Mouse (Mus musculus) right cerebral cortex, postnatal 25 days (tissue): ENCODE results near the gene Rufy1.

ENCODE experiments used
- DNase-seq: peaks from one replicate; pipeline ENCODE4 v3.0.0; 2022

Rufy1 gene

DNA sequence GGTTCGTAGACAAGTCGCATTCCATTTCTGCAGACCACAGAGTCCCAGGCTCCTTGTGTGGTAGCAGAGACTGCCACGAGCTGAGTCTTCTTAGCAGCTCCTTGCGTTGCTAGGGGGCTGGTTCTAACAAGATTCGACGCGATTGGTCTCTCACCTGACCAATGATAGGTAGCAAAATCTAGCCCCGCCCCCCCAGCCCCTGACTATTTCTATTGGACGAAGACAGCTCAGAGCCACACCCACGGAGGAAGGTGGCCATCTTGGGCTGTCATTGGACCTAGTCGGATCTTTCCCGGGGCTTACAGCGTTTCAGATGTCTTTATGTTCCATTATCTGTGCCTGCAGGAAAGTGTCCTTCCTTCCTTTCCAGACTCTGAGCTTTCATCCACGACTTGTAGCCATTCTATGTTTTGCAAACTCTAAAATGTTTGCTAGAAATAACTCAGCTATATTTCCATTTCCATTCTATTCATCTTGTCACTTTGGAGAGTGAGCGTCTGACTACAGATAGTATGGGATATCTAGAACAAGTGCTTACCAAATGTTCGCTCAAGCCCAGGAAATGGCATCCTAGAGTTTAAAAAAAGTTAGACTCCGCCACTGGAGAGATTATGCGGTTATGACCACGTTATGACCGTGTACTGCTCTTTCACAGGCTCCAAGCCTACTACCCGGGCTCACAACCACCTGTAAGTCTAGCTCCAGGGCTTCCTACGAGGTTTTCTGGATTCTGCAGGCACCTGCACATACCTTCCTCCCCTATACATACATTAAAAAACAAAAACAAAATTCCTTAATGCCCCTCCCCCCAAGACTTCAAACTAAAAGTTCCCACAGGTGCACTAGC is 8.8 kb downstream of the Rufy1 start:
- DNase-seq, result peak; percentile 57

DNA sequence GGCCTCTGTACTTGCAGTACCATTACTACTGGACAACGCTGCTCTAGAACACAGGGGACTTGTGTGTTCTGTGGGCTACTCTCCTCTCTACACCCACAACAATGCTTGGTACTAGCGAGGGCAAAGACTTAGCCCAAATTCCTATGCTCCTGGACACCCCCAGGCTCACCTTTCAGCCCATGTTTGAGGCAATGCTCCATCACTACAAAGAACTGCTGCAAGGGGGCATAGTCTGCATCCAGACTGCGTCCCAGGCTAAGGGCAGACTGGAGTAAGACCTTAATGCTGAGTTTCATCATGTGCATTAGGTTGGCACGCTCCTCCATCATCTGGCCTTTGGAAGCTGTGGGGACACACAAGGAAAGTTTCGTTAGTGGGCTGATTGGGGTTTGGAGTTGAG is 9.5 kb downstream of the Rufy1 start:
- DNase-seq, result no peak

DNA sequence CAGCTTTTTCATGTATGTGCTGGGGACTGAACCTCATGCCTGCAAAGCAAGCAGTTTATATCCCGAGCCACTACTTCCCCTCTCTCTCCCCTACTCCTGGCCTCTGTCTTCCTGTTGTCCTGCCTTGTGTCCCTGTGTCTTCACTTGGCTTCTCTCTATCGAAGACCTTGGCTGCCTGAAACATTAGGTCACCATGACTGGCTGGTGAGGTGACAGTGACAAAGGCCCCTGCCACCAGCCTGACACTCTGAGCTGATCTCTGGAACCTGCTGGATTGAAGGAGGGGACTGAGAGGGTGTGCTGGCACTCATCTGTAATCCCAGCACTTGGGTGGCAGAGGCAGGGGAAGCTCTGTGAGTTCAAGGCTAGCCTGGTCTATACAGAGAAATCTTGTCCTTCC is 13.1 kb downstream of the Rufy1 start:
- DNase-seq, result no peak

DNA sequence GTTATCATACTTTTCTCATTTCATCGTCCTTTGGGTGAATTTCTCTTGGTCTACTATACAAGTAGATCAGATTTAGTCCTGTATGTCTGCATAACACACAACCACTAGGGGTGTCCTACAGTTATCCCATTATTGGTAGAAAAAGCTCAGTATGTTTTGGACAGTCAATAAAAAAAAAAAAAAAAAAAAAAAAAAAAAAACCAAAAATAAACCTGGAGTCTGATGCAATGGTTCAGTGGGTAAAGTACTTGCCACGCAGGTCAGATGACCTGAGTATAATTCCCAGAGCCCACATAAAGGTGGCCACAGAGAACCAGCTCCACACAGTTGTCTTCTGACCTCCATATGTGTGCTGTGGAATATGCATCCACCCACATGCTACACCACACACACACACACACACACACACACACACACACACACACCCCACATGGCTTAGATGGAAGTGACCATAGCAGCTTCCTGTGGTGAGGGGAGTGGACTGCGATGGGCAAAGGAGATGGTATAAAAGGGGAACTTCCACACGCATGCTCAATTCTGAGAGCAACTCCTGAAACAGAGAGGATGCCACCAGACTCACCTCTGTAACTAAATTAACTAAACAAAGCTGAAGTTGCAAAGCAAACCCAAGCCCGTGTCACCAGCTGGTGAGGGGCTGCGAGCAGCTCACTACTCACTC is 15.2 kb downstream of the Rufy1 start:
- DNase-seq, result no peak

DNA sequence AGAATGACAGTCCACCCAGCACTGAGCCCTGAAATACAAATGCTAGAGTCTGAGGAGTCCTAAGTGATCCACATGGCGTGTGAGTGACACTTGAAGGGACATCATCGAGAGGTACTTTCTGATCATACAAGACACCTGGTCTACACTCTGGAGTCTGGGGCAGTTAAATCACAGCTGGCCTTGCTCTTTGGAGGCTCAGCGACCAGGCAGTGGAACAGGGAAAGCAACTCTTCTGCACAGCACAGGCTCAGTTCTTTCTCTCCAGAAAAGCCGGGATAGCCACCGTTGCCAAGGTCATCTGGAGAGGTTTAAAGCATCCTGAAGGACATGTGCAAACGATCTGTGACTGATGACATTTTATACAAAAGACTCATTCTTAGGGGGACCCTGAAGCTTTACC is 23.7 kb downstream of the Rufy1 start:
- DNase-seq, result no peak

DNA sequence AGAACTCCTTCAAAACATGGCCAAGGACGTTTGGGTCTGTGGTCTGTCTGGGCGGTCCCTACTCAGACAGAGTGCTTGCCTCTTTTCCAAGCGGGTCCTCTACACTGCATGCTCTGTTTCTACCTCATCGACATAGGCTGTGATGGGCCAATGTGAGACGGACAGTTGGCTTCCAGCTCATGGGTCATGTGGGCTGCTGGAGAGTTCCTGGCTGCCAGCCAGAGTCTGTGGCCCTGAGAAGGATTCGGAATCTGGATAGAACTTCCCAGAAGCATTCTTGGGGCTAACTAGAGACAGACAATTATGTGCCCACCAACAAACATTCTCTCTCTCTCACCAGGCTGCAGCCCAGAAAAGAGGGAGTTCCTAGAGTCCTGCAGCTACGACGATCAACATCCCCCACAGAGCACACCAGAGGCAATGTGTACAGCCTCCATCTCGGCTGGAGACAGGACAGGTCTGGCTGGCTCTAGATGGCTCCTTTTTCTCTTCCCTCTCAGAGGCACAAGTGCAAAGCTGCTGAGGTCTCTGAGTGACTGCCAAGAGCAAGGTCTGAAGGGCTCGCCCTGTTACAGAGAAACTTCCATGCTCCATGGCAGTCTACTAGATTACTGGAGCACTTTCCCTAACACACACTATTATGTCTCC is 27.4 kb downstream of the Rufy1 start:
- DNase-seq, result no peak

DNA sequence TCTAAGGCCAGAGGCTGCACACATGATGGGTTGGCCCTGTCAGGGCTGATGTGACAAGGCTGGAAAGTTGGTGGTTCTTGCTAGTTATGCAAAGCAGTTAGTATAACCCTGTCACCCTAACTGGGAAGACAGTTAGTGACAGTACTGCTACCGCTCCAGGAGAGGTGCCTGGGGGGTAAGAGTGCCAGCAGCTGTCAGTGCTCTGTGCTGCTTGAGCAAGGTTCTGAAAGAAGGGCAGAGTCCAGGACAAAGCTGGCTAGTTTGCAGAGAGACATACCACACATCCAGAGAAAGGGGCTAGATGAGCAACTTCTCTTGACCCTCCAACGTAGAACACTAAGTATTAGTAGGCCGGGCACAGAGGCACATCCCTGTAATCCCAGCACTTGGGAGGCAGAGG is 28.4 kb downstream of the Rufy1 start:
- no peak for DNase-seq

DNA sequence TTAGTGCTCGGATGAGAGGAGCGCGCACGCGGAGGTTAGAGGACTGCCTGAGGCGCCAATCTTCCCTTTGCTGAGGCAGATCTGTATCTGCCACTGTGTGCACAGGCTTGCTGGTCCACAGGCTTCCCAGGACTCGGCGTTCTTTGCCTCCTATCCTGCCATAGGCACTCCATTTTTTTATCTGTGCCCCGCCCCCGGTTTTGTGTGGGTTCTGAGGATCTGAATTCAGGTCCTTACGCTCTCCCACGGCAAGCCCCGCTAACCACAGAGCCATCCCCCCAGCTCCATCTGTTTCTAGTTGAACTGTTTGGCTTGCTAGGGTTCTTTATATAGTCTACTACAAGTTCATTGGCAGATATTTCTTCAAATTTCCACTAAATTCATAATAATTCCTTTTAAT is 32.1 kb downstream of the Rufy1 start:
- DNase-seq, result no peak

DNA sequence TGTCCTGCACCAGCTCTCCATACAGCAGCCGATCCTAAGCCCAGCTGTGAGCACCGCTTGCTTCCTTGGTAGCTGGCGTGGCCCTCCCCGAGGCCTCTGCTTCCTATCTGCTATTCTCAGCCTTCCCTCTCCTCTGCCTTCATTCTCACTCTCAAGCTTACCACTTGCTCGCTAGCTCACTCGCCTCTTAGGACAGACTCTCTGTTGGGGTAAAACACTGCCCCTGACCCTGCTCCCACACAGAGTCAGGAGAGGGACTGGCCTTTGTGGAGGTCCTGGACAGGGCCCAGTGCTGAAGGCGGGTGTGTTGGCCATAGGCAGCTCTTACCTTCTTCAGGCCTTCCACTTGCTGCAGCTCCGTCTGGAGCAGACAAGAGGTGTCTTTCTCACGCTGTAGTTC is 33.6 kb downstream of the Rufy1 start:
- DNase-seq, result no peak

DNA sequence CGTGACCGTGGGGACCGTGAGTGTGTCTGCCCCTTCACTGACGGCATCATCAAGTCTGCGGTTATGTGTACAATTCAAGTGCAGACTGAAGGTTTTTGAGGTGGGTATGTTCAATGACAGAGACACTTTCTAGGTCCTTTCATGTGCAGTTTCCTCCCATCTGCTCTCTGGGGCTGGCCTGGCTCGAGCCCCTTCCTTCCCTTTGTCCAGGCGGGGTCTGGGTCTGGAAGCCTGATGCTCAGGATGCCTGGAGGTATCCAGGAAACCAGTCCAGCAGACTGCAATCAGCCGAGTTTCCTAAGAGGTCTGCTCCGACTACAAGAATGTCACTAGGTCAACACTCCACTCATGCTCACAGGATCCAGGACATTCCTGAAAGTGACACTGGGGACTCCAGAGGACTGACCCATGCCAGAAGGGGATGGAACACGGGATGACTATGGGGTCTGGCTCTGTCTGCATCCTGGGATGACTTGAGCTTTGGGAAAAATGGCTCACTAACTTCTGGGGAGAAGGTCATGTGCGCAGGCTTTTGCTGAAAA is 34.1 kb downstream of the Rufy1 start:
- no peak for DNase-seq

DNA sequence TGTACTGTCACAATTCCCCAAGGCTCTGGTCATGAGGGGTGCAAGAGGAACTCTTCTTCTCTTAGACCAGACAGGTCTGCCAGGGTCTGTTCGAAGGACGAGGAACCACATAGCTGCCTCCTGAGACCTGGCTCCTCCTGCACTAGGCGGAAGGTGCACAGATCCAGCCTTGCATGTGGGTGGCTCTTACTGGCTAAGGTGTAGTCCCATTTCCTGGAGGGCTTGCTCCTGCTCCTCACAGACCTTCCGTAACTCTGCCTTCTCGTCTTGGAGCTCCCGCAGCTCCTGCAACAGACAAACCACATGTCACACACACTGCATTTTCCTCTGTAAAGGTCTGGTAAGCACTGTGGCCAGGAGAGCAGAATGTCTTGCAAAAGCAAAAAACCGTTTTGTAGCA is 36.2 kb downstream of the Rufy1 start:
- no peak for DNase-seq

DNA sequence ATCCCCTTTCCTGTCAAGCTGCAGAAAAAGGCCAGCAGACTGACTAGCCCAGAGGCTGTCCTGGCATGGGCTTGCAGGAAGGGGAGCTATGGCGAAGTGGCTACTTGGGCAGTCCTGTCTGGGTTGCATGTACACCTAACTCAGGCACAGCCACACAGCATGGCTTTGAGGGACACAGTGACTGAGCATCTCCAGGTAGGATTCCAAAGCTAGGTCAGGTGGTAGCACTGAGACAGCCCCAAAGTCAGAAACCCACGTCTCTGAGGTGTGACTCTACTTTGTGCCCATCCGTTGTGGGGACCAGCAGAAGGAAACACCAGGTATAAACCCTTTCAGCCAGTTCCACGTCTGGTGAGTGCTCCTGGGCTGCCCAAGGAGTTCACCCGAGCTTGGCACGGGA is 37.6 kb downstream of the Rufy1 start:
- no peak for DNase-seq

DNA sequence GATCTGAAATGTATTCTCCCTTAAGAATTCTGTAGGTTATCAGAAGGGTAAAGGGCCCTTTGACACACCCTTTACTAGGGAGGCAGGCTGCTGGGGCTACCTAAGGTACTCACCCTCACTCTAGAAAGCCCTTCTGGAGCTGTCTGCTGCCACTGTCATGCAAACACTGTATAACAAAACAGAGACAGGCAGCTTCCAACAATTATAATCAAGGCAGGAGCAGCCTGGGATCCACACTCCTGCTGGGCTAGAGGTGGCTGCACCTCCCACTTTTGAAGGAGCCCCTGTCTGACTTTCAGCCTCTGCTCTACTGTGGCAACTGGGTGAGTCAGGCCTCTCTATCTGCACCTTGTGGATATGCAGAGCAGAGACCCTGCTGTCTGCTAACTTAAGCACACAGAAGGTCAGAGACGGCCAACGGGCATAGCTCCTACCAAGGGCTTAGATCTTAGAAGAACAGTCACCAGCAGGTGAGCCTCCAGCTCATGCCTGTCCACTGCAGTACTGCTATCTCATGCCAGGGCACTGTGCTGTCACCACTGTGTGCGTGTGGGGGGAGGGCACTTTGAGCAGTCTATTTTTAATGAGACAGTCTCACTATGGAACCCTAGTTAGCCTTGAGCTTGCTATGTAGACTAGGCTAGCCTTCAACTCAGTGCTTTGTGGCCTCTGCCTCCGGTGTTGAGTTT is 39.5 kb downstream of the Rufy1 start:
- no peak for DNase-seq

DNA sequence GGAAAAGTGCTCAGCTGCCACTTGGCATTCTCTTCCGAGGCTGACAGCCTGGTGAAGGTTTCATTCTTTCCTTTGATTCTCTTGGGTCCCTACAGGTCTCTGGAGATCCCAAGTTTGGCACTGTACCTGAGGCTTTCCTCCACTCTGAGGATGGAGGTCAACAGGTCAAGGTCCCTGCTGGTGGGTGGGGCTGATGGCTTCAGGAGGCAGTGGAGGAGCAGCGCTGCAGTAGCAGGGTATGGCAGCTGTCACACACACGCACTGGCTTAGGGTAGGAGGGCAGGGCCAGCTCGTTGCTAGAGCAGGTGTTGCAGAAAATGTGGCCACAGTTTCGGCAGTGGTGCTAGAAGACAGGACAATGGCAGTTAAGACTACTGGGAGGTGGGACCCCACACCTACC is 41.3 kb downstream of the Rufy1 start:
- DNase-seq, result no peak

DNA sequence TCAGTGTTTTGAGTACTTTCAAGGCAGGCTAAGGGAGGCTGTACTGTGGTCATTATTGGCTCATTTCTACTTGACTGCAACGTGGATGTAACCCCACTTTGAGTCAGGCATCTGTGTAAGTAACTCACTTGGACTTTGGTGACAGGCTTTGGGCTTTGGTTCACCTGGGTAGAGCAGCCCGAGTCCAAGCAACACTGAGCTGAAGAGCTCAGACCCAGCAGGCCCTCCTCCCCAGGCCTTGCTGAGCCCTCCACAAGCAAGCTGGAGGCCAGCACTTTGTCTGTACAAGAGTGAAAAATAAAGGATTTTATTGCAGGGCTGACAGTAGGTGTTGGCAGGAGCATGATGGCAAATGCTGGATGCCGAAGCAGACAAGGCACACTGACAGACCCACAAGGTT is 41.9 kb downstream of the Rufy1 start:
- DNase-seq, result no peak

DNA sequence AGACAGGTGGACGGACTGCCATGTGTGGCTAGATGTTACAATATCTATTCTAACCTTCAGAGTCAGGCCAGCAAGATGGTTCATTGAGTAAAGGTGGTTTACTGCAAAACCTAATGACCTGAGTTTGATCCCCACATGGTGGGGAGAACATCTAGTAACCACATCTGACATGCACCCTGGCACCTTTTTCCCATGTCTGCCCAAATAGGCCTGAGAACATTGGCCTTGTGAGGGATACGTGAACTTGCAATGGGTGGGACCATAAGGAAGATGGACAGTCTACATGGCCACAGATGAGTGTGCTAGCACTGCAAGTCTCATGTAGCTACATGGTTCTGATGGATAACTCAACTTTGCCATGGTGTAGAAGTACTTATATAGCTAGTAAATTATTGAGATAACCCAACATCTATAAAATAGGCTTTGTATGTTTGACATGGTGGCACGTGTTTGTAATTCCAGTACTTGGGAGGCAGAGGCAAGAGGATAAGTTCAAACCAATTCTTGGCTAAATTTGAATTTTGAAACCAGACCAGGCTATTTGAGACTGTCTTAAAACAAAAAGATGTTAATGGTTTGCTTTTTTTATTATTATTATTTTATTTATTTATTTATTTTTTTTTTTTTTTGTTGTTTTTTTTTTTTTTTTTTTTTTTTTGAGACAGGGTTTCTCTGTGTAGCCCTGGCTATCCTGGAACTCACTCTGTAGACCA is 42.6 kb downstream of the Rufy1 start:
- DNase-seq, result no peak

DNA sequence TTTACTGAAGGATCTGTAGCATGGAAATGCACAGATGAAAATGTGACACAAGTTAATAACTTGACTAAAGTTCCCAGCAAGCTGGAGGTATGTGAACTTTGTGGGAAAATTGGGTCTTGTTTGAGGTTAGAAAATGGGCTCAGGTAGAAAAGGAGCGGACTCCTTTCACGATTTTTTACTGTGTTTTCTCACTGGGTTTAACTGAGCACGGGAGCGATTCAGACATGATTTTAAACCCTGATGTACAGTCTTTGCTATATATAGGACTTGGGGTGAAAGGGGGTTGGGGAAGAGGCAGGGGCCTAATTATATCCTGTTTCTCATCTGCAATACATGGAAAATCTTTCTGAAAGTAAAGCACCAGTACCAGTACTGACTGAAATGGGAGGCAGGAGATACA is 43.2 kb downstream of the Rufy1 start:
- no peak for DNase-seq

DNA sequence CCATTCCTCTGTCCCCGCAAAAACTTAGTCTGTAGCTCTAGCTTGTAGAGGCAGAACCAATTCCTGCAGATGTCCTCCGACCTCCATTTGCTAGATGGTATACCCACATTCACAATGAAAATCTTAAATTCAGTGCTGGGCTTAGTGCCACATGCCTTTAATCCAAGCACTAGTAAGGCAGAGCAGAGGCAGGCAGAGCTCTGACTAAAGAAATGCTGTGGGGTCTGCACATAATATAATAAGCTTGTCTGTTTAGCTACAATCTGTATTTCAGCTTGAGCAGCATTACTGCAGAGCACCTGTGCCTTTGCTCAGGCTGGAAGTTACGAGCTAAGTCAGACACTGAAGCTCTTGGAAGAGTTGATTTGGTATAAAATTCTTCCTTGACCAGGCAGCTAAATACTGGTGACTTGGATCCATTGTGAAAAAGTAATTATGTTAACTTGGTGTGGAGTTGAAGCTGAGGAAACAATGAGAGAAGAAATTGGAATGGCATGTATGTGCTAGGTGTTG is 43.7 kb downstream of the Rufy1 start:
- no peak for DNase-seq

DNA sequence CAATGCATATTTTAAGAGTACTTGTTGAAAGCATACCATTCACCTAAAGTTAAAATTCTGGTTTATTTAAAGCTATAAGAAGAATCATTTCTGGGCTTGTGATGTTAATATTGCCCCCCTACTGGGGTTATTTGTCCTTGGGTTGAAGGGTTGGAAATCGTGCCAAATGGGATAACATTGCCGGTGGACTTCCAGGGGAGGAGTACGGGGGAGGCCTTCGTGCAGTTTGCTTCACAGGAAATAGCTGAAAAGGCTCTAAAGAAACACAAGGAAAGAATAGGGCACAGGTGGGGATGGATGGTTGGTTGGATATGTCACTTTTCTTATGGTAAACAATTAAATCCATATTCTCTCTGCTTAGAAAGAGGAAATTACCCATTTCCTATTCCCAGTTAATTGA is 49.6 kb downstream of the Rufy1 start:
- DNase-seq, result no peak

DNA sequence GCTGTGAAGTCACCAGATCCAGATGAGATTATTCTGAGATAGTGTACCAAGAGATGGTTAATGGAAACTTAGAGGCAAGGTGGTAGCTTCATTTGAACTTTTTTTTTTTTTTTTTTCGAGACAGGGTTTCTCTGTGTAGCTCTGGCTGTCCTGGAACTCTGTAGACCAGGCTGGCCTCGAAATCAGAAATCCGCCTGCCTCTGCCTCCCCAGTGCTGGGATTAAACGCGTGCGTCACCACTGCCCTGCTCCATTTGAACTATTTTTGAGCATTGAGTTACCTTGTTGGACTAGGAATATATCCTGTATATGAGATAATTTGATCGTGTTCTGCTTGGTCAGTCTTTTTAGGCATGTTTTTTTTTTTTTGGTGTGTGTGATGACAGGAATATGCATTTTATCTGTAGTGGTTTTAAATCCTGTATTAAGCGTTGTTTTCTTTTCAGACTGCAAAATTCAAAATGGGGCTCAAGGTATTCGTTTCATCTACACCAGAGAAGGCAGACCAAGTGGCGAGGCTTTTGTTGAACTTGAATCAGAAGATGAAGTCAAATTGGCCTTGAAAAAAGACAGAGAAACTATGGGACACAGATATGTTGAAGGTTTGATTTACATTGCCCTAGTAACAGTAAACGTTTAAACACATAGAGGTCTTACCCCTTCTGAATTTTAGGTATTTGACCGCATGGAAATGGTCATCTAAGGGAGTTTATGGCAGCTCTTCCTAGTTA is 51.7 kb downstream of the Rufy1 start:
- DNase-seq, result no peak

DNA sequence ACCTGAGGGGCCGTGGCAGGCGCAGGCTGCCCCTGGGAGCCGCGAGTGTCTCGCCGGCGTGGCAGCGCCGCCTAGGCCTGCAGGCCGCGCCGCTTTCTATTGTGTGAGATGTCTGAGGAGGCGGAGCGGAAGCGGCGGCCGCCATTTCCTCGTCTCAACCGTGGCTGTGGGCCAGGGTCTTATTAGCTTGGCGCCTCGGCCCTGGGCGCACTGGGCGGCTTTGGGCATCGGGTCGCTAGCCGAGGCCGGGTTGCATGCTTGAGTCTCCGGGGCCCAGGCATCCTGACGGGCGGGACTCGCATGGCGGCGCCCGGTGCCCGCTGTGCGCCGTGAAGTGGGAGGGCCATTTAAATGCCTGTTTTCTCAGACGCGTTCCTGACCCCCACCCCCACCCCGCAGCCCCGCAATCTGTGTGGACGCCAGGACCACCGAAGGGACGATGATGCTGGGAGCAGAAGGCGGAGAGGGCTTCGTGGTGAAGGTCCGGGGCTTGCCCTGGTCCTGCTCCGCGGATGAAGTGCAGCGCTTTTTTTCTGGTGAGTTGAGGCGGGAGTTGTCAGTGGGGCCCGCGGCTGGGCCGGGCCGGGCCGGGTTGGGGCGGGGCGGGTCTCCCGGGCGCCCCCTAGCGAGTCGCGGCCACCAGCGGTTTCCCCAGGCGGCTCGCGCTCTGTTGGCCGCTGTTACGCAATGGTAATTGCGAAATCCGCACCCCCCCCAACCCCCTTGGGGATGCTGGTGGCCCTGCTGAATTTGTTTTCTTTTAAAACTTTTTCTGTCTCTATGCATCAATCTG is 52.8 kb downstream of the Rufy1 start:
- peak; percentile 81 for DNase-seq
